Mouse (Mus musculus) ES-E14 (cell line): ENCODE data around the gene Akt1. TPM values are rescaled to one million over a fixed set of nuclear protein-coding genes. Genes with fewer than 3 reads are reported as not detected.
A peak's percentile ranks its signal among the peaks of the same experiment; 100 is the strongest.

Source experiments
- DNase-seq: peaks from one replicate; pipeline ENCODE4 v3.0.0-alpha.2; 2013; ENCODE audit warnings: low read depth, low spot score
- H3K27ac ChIP-seq: 2 replicates; pipeline ENCODE4 v1.5.1; 2012; ENCODE audit warnings: low read depth, mild to moderate bottlenecking, low read length, moderate library complexity, mixed read lengths; ENCODE audit not compliant: poor library complexity, insufficient read depth, severe bottlenecking
- H3K36me3 ChIP-seq: 2 replicates; pipeline ENCODE4 v1.6.1; 2012; ENCODE audit warnings: mild to moderate bottlenecking, low read length, moderate library complexity, mixed read lengths; ENCODE audit not compliant: control insufficient read depth, poor library complexity, insufficient read depth, severe bottlenecking
- H3K4me1 ChIP-seq, 2 experiments: fragments of 150-350 bp in 1 of 2; sonication (generic) in 1 of 2; 2 replicates each; pipeline ENCODE4 v1.6.1; 2012; ENCODE audit warnings: low read length in 2 of 2, mild to moderate bottlenecking in 1 of 2, mixed read lengths in 1 of 2; ENCODE audit not compliant: control insufficient read depth in 2 of 2, insufficient read depth in 2 of 2, poor library complexity in 1 of 2
- H3K4me3 ChIP-seq, 2 experiments: fragments of 150-350 bp in 1 of 2; sonication (generic) in 1 of 2; 2 replicates each; pipeline ENCODE4 v1.5.1; 2012; ENCODE audit warnings: low read length in 2 of 2, low read depth in 1 of 2, mild to moderate bottlenecking in 1 of 2, mixed read lengths in 1 of 2; ENCODE audit not compliant: insufficient read depth in 1 of 2, poor library complexity in 1 of 2, severe bottlenecking in 1 of 2
- H3K9ac ChIP-seq: 2 replicates; pipeline ENCODE4 v1.6.1; 2012; ENCODE audit warnings: low read depth, mild to moderate bottlenecking, low read length, mixed read lengths; ENCODE audit not compliant: poor library complexity, insufficient read depth, severe bottlenecking
- H3K9me3 ChIP-seq: fragments of 150-350 bp; sonication (generic); 2 replicates; pipeline ENCODE4 v1.6.1; 2012; ENCODE audit warnings: low read depth, mild to moderate bottlenecking, low read length; ENCODE audit not compliant: control insufficient read depth, insufficient read depth
- CHD2 ChIP-seq: IDR thresholded peaks from 2 replicates; pipeline ENCODE4 v1.6.1; 2014; ENCODE audit warnings: mild to moderate bottlenecking, low read depth, low read length, inconsistent platforms
- HCFC1 ChIP-seq: IDR thresholded peaks from 2 replicates; pipeline ENCODE4 v1.6.1; 2012; ENCODE audit warnings: low read length, inconsistent platforms, borderline replicate concordance; ENCODE audit not compliant: insufficient read depth
- MAFK ChIP-seq: IDR thresholded peaks from 2 replicates; pipeline ENCODE4 v1.6.1; 2014; ENCODE audit warnings: mild to moderate bottlenecking, low read depth, low read length, inconsistent platforms; ENCODE audit not compliant: insufficient read depth
- ZC3H11A ChIP-seq: IDR thresholded peaks from 2 replicates; pipeline ENCODE4 v1.6.1; 2012; ENCODE audit warnings: low read depth, mild to moderate bottlenecking, inconsistent platforms, low read length, borderline replicate concordance
- ZNF384 ChIP-seq: IDR thresholded peaks from 2 replicates; pipeline ENCODE4 v1.6.1; 2012; ENCODE audit warnings: low read depth, low read length, inconsistent platforms
- in situ Hi-C, 2 experiments: fragments of 600-800 bp; cut with MboI; formaldehyde crosslinking; loops; one replicate each; pipeline ENCODE4 v1.15.1; 2025; ENCODE audit warnings: low sequenced_read_pairs in 2 of 2, inconsistent platforms in 1 of 2; ENCODE audit not compliant: unreplicated experiment in 2 of 2
- total RNA-seq: library from RNA; depleted of rRNA; stranded (reverse); fragments of 300-350 nt; gene quantifications from 2 replicates; pipeline ENCODE4 v1.2.3, GENCODE M21; 2012

Akt1 gene
- total RNA-seq, 1 experiment: 58.9 TPM

DNA sequence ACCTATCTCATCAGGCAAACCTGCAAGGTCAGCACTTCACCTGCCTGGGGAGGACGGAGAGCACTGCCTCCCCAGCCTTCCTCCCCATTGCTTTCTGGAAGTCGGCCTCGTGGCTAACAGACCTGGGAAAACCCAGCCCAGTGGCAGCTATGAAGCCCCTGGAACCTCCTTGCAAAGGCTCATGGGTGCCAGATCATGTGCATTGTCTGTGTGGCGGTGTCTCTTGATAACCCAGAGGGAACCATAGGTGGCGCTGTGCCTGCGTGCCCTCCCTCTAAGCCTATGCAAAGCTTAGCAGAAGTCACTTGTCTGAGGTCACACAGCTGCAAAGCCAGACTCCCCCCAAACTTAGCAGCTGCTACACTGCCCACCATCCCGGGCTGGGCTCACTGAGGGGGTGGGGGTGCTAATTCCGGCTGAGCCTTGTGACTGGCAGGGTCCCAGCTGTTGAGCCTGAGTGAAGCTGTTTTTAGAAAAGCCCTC is 56.7 kb downstream of the Akt1 start:
- no peaks in the 10 kb centered on the region for H3K36me3 ChIP-seq
- peaks cover 3 to 21% of the 10 kb centered on the region in 2 experiments; a peak in 1 of 4 replicates for H3K4me1 ChIP-seq
- H3K9ac ChIP-seq: no peak overlapping the region
- TF ChIP-seq MAFK: peak; percentile 88
- TF ChIP-seq ZNF384: no peak
- no peak for TF ChIP-seq ZC3H11A
- 0 out of 2 replicates have a peak, but pooled peaks have one; percentile 35 for TF ChIP-seq HCFC1
- peak; percentile 81 for DNase-seq
- H3K4me3 ChIP-seq: no peak overlapping the region
- no peak overlapping the region for H3K27ac ChIP-seq
- in situ Hi-C loops: loop anchor here in 1 of 2 experiments (5.0 kb wide), 1 partner anchor 61 kb away; no protein-coding TSS in a partner anchor
- H3K9me3 ChIP-seq: no peaks in the 10 kb centered on the region

- no peak for TF ChIP-seq ZC3H11A
- TF ChIP-seq MAFK: no peak
- TF ChIP-seq HCFC1: no peak
- TF ChIP-seq CHD2: no peak
- no peak for TF ChIP-seq ZNF384
- Histone ChIP-seq H3K9me3 (no peaks in the 10 kb centered on the region), H3K4me1 (peaks cover 3 to 21% of the 10 kb centered on the region in 2 experiments; a peak in 1 of 4 replicates), H3K9ac (no peak overlapping the region), H3K27ac (no peak overlapping the region), H3K36me3 (peaks cover 4% of the 10 kb centered on the region; the same call in 1 of the 2 replicates), H3K4me3 (no peak overlapping the region)
- in situ Hi-C loops: loop anchor here in 1 of 2 experiments (5.0 kb wide), 1 partner anchor 60 kb away; no protein-coding TSS in a partner anchor
- no peak for DNase-seq
These were observed 57.5 kb downstream of the Akt1 start for GRCm38 (mm10) chr12:112617184-112617583.

GRCm38 (mm10) chr12:112616668-112617067 is 58.0 kb downstream of the Akt1 start:
- Histone ChIP-seq H3K9me3 (no peaks in the 10 kb centered on the region), H3K36me3 (peaks cover 9% of the 10 kb centered on the region; the same call in 1 of the 2 replicates), H3K4me1 (peaks cover 3 to 21% of the 10 kb centered on the region in 2 experiments; a peak in 1 of 4 replicates), H3K27ac (no peak overlapping the region), H3K4me3 (no peak overlapping the region), H3K9ac (no peak overlapping the region)
- no peak for TF ChIP-seq CHD2
- TF ChIP-seq ZC3H11A: no peak
- DNase-seq: no peak
- in situ Hi-C loops: loop anchor here in 1 of 2 experiments (5.0 kb wide), 1 partner anchor 59 kb away; no protein-coding TSS in a partner anchor

GRCm38 (mm10) chr12:112609031-112609430 is 65.7 kb downstream of the Akt1 start:
- Histone ChIP-seq H3K36me3 (peaks cover 45% of the 10 kb centered on the region), H3K9me3 (no peaks in the 10 kb centered on the region)
- no peak for TF ChIP-seq HCFC1
- TF ChIP-seq ZNF384: no peak
- no peak for TF ChIP-seq CHD2
- no peak for TF ChIP-seq MAFK
- no peak for TF ChIP-seq ZC3H11A

DNA sequence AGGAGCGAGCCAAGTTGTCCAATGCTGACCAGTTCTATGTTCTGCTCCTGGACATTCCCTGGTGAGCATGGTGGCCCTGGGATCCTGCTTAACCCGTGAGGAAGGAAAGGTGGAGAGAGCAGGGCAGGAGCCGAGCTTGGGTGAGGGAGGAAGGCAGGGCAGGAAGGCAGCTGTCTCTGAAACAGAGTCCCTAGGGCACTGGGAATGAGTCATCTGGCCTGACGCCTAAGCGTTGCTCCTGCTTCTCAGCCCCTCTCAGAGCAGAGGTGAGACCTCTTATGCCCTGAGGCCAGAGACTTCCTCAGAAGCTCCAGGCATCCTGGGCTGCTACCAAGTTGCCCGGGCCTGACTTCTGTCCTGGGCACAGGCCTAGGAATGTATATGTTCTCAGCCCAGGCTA is 67.7 kb downstream of the Akt1 start:
- no peak overlapping the region for H3K27ac ChIP-seq
- in situ Hi-C loops: no loop called here
- TF ChIP-seq ZC3H11A (no peak), CHD2 (no peak), HCFC1 (no peak), ZNF384 (no peak), MAFK (no peak)
- H3K36me3 ChIP-seq: peaks cover 49% of the 10 kb centered on the region
- H3K4me1 ChIP-seq: no peaks in the 10 kb centered on the region
- no peak overlapping the region for H3K4me3 ChIP-seq
- no peaks in the 10 kb centered on the region for H3K9me3 ChIP-seq
- no peak for DNase-seq
- no peak overlapping the region for H3K9ac ChIP-seq

More at GRCm38 (mm10) chr12:112609031-112609430, 65.7 kb downstream of the Akt1 start:
- Histone ChIP-seq H3K4me3 (no peak overlapping the region), H3K4me1 (no peaks in the 10 kb centered on the region), H3K27ac (no peak overlapping the region), H3K9ac (no peak overlapping the region)
- in situ Hi-C loops: no loop called here
- DNase-seq: no peak
